Mouse (Mus musculus) lung, adult 2 months (tissue): ENCODE measurements around the gene Gm6358.

Experiments used
- CTCF ChIP-seq: fragments of 200-500 bp; IDR thresholded peaks from 2 replicates; pipeline ENCODE4 v1.5.1; 2011; ENCODE audit warnings: mild to moderate bottlenecking, low read length, control low read depth; ENCODE audit not compliant: insufficient read depth
- POLR2A ChIP-seq: fragments of 200-500 bp; IDR thresholded peaks from 2 replicates; pipeline ENCODE4 v1.6.1; 2011; ENCODE audit warnings: low read depth, mild to moderate bottlenecking, control low read depth, low read length, borderline replicate concordance; ENCODE audit errors: extremely low read depth

DNA sequence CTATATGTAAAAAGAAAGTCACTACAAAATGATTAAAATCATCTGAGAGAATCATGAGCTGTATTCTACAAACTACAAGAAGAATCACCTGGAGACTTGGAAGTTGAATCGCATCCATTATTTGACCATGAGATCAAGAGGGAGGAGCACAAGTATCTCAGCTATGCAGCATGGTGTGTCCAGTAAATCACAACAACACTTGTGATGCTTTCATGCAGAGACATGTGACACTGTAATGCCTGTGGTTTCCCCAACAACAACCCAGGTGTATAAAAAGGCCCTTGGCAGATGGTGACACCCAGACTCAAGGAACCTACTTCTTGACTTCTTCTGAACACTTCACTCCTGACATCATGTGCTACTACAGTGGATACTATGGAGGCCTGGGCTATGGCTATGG lies 10.1 kb downstream of the Gm6358 start, which contains the start of gene Gm10061:
- TF ChIP-seq POLR2A (no peak), CTCF (no peak)
